Mouse (Mus musculus): ENCODE data around the gene Slc39a11. TPM values are rescaled to one million over a fixed set of nuclear protein-coding genes. Genes with fewer than 3 reads are reported as not detected.
A peak's percentile ranks its signal among the peaks of the same experiment; 100 is the strongest.

Gene Slc39a11
- polyA plus RNA-seq, 1 experiment from 2014 or later: 37.1 TPM

- no peak overlapping the region for H3K27ac ChIP-seq
- H3K27me3 ChIP-seq (replicated peaks): no peaks in the 10 kb centered on the region
- H3K4me1 ChIP-seq: 0 out of 2 replicates have a peak, but pooled peaks cover 6% of the 10 kb centered on the region
- no peak overlapping the region for H3K4me2 ChIP-seq
- no peaks in the 10 kb centered on the region for H3K9me3 ChIP-seq
- H3K9ac ChIP-seq: no peak overlapping the region
- ATAC-seq (ENCODE audit: insufficient read depth, low FRiP score, low read depth): no peak
- WGBS: 76% methylated on average over 8 of the region's 8 CpGs
- no peak overlapping the region for H3K4me3 ChIP-seq (replicated peaks)
- H3K36me3 ChIP-seq: no peaks in the 10 kb centered on the region
These were observed 112.7 kb downstream of the Slc39a11 start for GRCm38 (mm10) chr11:113537199-113537586.

- Histone ChIP-seq H3K4me1 (0 out of 2 replicates have a peak, but pooled peaks cover 6% of the 10 kb centered on the region), H3K27me3 (replicated peaks) (no peaks in the 10 kb centered on the region), H3K36me3 (no peaks in the 10 kb centered on the region), H3K27ac (no peak overlapping the region), H3K9ac (no peak overlapping the region), H3K4me3 (replicated peaks) (no peak overlapping the region), H3K9me3 (no peaks in the 10 kb centered on the region), H3K4me2 (no peak overlapping the region)
- ATAC-seq (ENCODE audit: insufficient read depth, low FRiP score, low read depth): no peak
- WGBS: 85% methylated on average over 16 of the region's 16 CpGs
These were observed 113.3 kb downstream of the Slc39a11 start for GRCm38 (mm10) chr11:113536308-113537198.

- Histone ChIP-seq H3K4me3 (replicated peaks) (no peak overlapping the region), H3K36me3 (no peaks in the 10 kb centered on the region), H3K4me1 (0 out of 2 replicates have a peak, but pooled peaks cover 2% of the 10 kb centered on the region), H3K4me2 (no peak overlapping the region), H3K9me3 (no peaks in the 10 kb centered on the region), H3K27ac (no peak overlapping the region), H3K27me3 (replicated peaks) (no peaks in the 10 kb centered on the region), H3K9ac (no peak overlapping the region)
- ATAC-seq (ENCODE audit: insufficient read depth, low FRiP score, low read depth): no peak
- WGBS: 70% methylated on average over 11 of the region's 11 CpGs
These were observed 115.5 kb downstream of the Slc39a11 start for GRCm38 (mm10) chr11:113534341-113534740.

DNA sequence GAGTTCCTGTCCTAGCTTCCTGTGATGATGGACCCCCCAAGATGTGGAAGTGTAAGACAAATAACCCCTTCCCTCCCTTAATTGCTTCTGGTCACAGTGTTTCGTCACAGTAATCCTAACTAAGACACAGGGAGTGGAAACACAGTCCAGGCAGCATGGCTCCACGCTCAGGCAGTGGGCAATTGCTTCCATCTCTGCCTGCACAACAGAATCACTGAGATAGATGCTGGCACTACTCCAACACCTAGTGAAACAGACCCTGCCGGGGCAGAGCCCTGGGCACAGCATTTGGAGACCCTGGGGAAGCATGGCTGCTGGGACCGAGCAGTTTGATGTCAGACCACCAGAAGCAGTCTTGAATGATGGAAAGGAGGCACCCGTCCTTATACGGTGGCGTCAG lies 115.9 kb downstream of the Slc39a11 start:
- Histone ChIP-seq H3K9me3 (no peaks in the 10 kb centered on the region), H3K4me2 (no peak overlapping the region), H3K36me3 (no peaks in the 10 kb centered on the region), H3K4me3 (replicated peaks) (no peak overlapping the region), H3K27ac (no peak overlapping the region), H3K4me1 (0 out of 2 replicates have a peak, but pooled peaks cover 2% of the 10 kb centered on the region), H3K9ac (no peak overlapping the region), H3K27me3 (replicated peaks) (no peaks in the 10 kb centered on the region)
- no peak for ATAC-seq (ENCODE audit: insufficient read depth, low FRiP score, low read depth)
- 59% methylated on average over 7 of the region's 7 CpGs for WGBS

GRCm38 (mm10) chr11:113528391-113528790 lies 121.5 kb downstream of the Slc39a11 start:
- H3K27me3 ChIP-seq (replicated peaks): no peaks in the 10 kb centered on the region

GRCm38 (mm10) chr11:113525731-113526130 lies 124.1 kb downstream of the Slc39a11 start:
- Histone ChIP-seq H3K4me1 (0 out of 2 replicates have a peak, but pooled peaks cover 6% of the 10 kb centered on the region), H3K4me3 (replicated peaks) (no peak overlapping the region), H3K27me3 (replicated peaks) (no peaks in the 10 kb centered on the region), H3K9ac (no peak overlapping the region), H3K36me3 (no peaks in the 10 kb centered on the region), H3K9me3 (no peaks in the 10 kb centered on the region), H3K27ac (no peak overlapping the region), H3K4me2 (no peak overlapping the region)
- no peak for ATAC-seq (ENCODE audit: insufficient read depth, low FRiP score, low read depth)
- 68% methylated on average over 18 of the region's 18 CpGs for WGBS

More at GRCm38 (mm10) chr11:113528391-113528790, 121.5 kb downstream of the Slc39a11 start:
- Histone ChIP-seq H3K36me3 (no peaks in the 10 kb centered on the region), H3K9ac (no peak overlapping the region), H3K4me2 (no peak overlapping the region), H3K27ac (no peak overlapping the region), H3K9me3 (no peaks in the 10 kb centered on the region), H3K4me1 (no peaks in the 10 kb centered on the region), H3K4me3 (replicated peaks) (no peak overlapping the region)
- no peak for ATAC-seq (ENCODE audit: insufficient read depth, low FRiP score, low read depth)
- WGBS: 95% methylated on average over 3 of the region's 3 CpGs

DNA sequence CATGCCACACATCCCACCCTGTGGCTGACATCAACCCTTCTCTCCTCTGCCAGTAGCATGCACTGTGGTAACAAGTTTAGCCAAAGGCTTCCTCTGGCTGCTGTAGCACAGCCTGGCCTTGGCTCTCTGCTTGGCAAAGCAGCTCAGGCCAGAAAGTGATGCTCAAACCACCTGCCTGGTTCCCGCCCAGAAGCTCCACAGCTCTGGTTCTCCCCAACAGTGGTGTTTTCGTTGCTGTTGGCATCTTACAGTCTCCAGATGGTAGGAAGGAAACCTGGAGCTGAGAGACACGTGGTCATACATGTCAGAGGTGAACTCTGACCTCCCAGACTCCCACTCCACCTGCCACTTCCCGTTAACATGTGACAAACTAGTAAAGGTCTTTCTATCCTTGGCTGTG lies 127.2 kb downstream of the Slc39a11 start:
- Histone ChIP-seq H3K36me3 (no peaks in the 10 kb centered on the region), H3K4me3 (replicated peaks) (no peak overlapping the region), H3K27ac (no peak overlapping the region), H3K4me2 (no peak overlapping the region), H3K27me3 (replicated peaks) (no peaks in the 10 kb centered on the region), H3K9me3 (no peaks in the 10 kb centered on the region), H3K4me1 (0 out of 2 replicates have a peak, but pooled peaks cover 6% of the 10 kb centered on the region), H3K9ac (no peak overlapping the region)
- ATAC-seq (ENCODE audit: insufficient read depth, low FRiP score, low read depth): no peak
- WGBS: 77% methylated on average over 4 of the region's 4 CpGs

GRCm38 (mm10) chr11:113521469-113522190 lies 128.2 kb downstream of the Slc39a11 start:
- no peak overlapping the region for H3K9ac ChIP-seq
- H3K4me1 ChIP-seq: 0 out of 2 replicates have a peak, but pooled peaks cover 6% of the 10 kb centered on the region
- no peak overlapping the region for H3K4me2 ChIP-seq
- ATAC-seq (ENCODE audit: insufficient read depth, low FRiP score, low read depth): peak; percentile 53; the same call in 1 of the 2 replicates
- WGBS: 66% methylated on average over 20 of the region's 20 CpGs
- no peaks in the 10 kb centered on the region for H3K36me3 ChIP-seq
- H3K27ac ChIP-seq: no peak overlapping the region
- no peak overlapping the region for H3K4me3 ChIP-seq (replicated peaks)
- no peaks in the 10 kb centered on the region for H3K9me3 ChIP-seq
- H3K27me3 ChIP-seq (replicated peaks): no peaks in the 10 kb centered on the region

DNA sequence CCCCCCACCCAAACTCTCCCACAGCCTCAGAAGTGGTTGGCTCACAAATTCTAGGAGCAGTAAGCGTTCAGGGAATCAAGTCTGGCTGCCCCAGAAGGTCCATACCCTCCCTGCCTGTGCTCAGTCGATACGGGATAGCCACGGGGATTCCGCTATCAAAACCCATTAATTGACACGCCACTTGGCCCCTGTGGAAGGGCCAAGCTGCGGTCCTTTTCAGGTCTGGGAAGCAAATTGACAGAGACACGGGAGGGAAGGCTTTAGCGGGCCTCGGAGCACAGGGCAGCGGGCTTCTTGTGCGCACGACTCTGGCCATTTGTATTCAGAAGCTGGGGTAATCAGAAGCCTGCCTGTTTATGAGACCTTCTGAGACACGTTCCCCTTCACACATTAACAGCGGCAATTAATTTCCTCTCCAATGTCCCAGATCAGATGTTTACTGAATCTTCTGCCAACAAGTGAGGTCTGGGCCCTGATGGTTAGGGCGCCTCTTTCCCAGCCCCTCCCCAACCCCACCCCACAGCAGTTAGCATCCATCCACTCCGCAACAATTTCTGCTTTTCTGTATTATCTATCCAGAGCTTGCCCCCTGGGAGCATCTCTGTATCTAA lies 128.9 kb downstream of the Slc39a11 start:
- Histone ChIP-seq H3K4me2 (no peak overlapping the region), H3K9me3 (no peaks in the 10 kb centered on the region), H3K27me3 (replicated peaks) (no peaks in the 10 kb centered on the region), H3K4me1 (0 out of 2 replicates have a peak, but pooled peaks cover 6% of the 10 kb centered on the region), H3K27ac (no peak overlapping the region), H3K9ac (no peak overlapping the region), H3K36me3 (no peaks in the 10 kb centered on the region), H3K4me3 (replicated peaks) (no peak overlapping the region)
- no peak for ATAC-seq (ENCODE audit: insufficient read depth, low FRiP score, low read depth)
- 65% methylated on average over 17 of the region's 17 CpGs for WGBS

- Histone ChIP-seq H3K4me2 (no peak overlapping the region), H3K9ac (no peak overlapping the region), H3K36me3 (no peaks in the 10 kb centered on the region), H3K4me1 (0 out of 2 replicates have a peak, but pooled peaks cover 6% of the 10 kb centered on the region), H3K4me3 (replicated peaks) (no peak overlapping the region), H3K27me3 (replicated peaks) (no peaks in the 10 kb centered on the region), H3K9me3 (no peaks in the 10 kb centered on the region), H3K27ac (no peak overlapping the region)
- ATAC-seq (ENCODE audit: insufficient read depth, low FRiP score, low read depth): no peak
- WGBS: 72% methylated on average over 8 of the region's 8 CpGs
These were observed 129.5 kb downstream of the Slc39a11 start for GRCm38 (mm10) chr11:113520373-113520772.

DNA sequence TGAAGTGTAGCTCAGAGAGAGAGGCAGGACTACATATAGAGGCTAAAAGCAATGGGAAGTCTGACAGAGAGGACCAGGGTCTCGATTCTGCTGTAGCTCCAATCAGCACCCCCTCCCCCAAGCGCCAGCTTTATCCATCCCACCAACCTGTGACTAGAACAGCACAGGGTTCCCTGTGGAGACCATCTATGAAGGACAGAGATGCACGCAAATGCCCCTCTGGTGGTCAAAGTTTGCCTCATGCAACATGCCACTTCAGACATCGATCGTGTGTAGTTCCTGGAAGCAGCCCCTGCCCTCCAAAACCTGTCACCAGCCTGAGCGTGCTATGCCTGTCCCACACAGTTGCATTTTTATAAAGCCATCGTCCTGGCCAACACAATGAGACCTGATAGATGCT lies 129.9 kb downstream of the Slc39a11 start:
- H3K27ac ChIP-seq: no peak overlapping the region
- no peaks in the 10 kb centered on the region for H3K27me3 ChIP-seq (replicated peaks)
- no peak overlapping the region for H3K4me3 ChIP-seq (replicated peaks)
- no peak overlapping the region for H3K4me2 ChIP-seq
- WGBS: 82% methylated on average over 7 of the region's 7 CpGs
- ATAC-seq (ENCODE audit: insufficient read depth, low FRiP score, low read depth): no peak
- H3K9me3 ChIP-seq: no peaks in the 10 kb centered on the region
- 0 out of 2 replicates have a peak, but pooled peaks cover 6% of the 10 kb centered on the region for H3K4me1 ChIP-seq
- H3K36me3 ChIP-seq: no peaks in the 10 kb centered on the region
- no peak overlapping the region for H3K9ac ChIP-seq

Measured in stomach, embryonic 15.5 days (tissue).